Mouse (Mus musculus): ENCODE results near the gene Dennd1b.

DNA sequence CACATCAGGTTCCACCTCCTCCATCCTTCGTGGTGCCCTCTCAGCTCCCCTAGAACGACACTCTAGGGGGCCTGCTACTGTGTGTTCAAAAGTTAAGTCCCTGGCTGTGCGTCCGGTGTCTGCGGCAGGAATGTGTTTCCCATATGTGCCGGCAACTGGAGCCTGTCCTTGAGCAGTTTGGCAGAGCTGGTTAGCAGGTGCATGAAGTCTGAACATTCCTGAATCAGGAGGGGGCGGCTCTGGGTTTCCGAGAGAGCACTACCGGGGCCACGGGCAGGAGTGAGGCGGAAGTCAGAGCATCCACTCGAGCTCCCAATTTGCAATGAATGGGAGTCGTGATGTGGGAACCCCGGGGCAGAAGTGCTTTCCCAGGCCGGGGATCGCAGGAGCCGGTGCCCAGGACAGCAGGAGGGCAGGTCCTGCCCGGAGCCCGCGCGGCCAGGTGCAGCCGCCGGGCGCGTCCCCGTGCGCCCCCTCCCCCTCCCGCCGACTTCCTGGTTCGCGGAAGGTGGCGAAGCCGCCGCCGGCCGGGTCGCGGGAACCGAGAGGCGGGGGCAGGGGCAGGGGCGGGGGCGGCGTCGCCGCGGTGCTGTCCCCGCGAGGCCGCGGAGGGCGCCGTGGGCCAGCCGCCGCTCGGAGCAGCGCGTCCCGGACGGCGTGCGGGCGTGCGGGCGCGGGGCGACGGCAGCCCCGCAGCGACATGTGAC lies at the start of gene Dennd1b:
- no peak for TF ChIP-seq CTCF (IDR thresholded peaks at IDR 0.05; ENCODE audit: insufficient read depth, low read depth, low read length)
- peak; percentile 44; the same call in 1 of the 2 replicates for TF ChIP-seq POLR2A (IDR thresholded peaks at IDR 0.05; ENCODE audit: insufficient read depth, low read depth, low read length)
